Mouse (Mus musculus): ENCODE data around the gene D13Ertd608e.
"Not testable (repeated sequence)": the region's sequence is repeated elsewhere in the genome, so short reads cannot be mapped to it uniquely, and the experiment has no call there.

The D13Ertd608e gene

GRCm38 (mm10) chr13:119835320-119836056 is at the start of gene D13Ertd608e:
Gene D13Ertd608e (plus strand): TSS chr13:119836006.
- peak; percentile 58 for DNase-seq (ENCODE audit: low read depth, low spot score)

- peak; percentile 31 for DNase-seq (ENCODE audit: low read depth, low spot score)
Observed at GRCm38 (mm10) chr13:119789851-119790717, 45.7 kb upstream of the D13Ertd608e start.

- DNase-seq (ENCODE audit: low read depth, low spot score), result peak; percentile 98
Observed at GRCm38 (mm10) chr13:119790761-119791579, 44.8 kb upstream of the D13Ertd608e start, which contains the start of gene Zfp131. Gene Zfp131 (minus strand): TSS chr13:119790889.

- DNase-seq (ENCODE audit: low read depth, low spot score), result no peak
Observed at GRCm38 (mm10) chr13:119791580-119792135, 44.1 kb upstream of the D13Ertd608e start.

GRCm38 (mm10) chr13:119792791-119793404 is 42.9 kb upstream of the D13Ertd608e start:
- DNase-seq (ENCODE audit: low read depth, low spot score), result no peak

- no peak for DNase-seq (ENCODE audit: low read depth, low spot score)
Observed at GRCm38 (mm10) chr13:119797656-119798055, 38.1 kb upstream of the D13Ertd608e start.

GRCm38 (mm10) chr13:119808937-119809336 is 26.9 kb upstream of the D13Ertd608e start:
- DNase-seq (ENCODE audit: low read depth, low spot score), result no peak

GRCm38 (mm10) chr13:119810031-119810430 is 25.8 kb upstream of the D13Ertd608e start:
- DNase-seq (ENCODE audit: low read depth, low spot score), result no peak

GRCm38 (mm10) chr13:119816798-119817197 is 19.0 kb upstream of the D13Ertd608e start:
- DNase-seq (ENCODE audit: low read depth, low spot score), result no peak

- DNase-seq (ENCODE audit: low read depth, low spot score), result peak; percentile 42
Observed at GRCm38 (mm10) chr13:119817579-119818206, 18.1 kb upstream of the D13Ertd608e start.

GRCm38 (mm10) chr13:119830116-119830515 is 5.7 kb upstream of the D13Ertd608e start, which contains the start of gene AF067063:
Gene AF067063 (minus strand): TSS chr13:119830216.
- not testable (repeated sequence) for DNase-seq (ENCODE audit: low read depth, low spot score)

- peak; percentile 45 for DNase-seq (ENCODE audit: low read depth, low spot score)
Observed at GRCm38 (mm10) chr13:119836324-119836811, 562 bp downstream of the D13Ertd608e start.

GRCm38 (mm10) chr13:119837719-119838337 is 2.0 kb downstream of the D13Ertd608e start:
- DNase-seq (ENCODE audit: low read depth, low spot score), result peak; percentile 67

- DNase-seq (ENCODE audit: low read depth, low spot score), result not testable (repeated sequence)
Observed at GRCm38 (mm10) chr13:119839982-119840381, 4.2 kb downstream of the D13Ertd608e start.

GRCm38 (mm10) chr13:119862399-119862798 is 26.6 kb downstream of the D13Ertd608e start:
- DNase-seq (ENCODE audit: low read depth, low spot score), result not testable (repeated sequence)

- not testable (repeated sequence) for DNase-seq (ENCODE audit: low read depth, low spot score)
Observed at GRCm38 (mm10) chr13:119864395-119864999, 28.7 kb downstream of the D13Ertd608e start.

GRCm38 (mm10) chr13:119886896-119887295 is 51.1 kb downstream of the D13Ertd608e start:
- DNase-seq (ENCODE audit: low read depth, low spot score), result peak; percentile 73

- not testable (repeated sequence) for DNase-seq (ENCODE audit: low read depth, low spot score)
Observed at GRCm38 (mm10) chr13:119894685-119895084, 58.9 kb downstream of the D13Ertd608e start, which contains the start of gene Tcstv1. Gene Tcstv1 (minus strand): TSS chr13:119894785.
